Mouse (Mus musculus) limb, embryonic 14.5 days (tissue): ENCODE data around the gene Celf5. TPM values are rescaled to one million over a fixed set of nuclear protein-coding genes. Genes with fewer than 3 reads are reported as not detected.
A peak's percentile ranks its signal among the peaks of the same experiment; 100 is the strongest.

Experiments used
- ATAC-seq: fragments of 200-750 bp; cut with Nextera tagmentation; 2 replicates; pipeline ENCODE4 v1.8.0; 2017; ENCODE audit warnings: low read depth, moderate number of reproducible peaks, moderate TSS enrichment; ENCODE audit not compliant: low FRiP score
- DNase-seq: peaks from one replicate; pipeline ENCODE4 v3.0.0-alpha.2; 2015; ENCODE audit warnings: low spot score
- H3K27ac ChIP-seq: fragments of 300-500 bp; sonication (generic); replicated peaks from 2 replicates; pipeline ENCODE4 v1.5.1; 2014; ENCODE audit warnings: low read depth, mild to moderate bottlenecking, low read length, moderate library complexity, mixed read lengths
- H3K27me3 ChIP-seq: fragments of 300-500 bp; sonication (generic); 2 replicates; pipeline ENCODE4 v1.6.1; 2014; ENCODE audit warnings: low read length, mixed read lengths; ENCODE audit not compliant: control insufficient read depth, insufficient read depth
- H3K36me3 ChIP-seq: fragments of 300-500 bp; sonication (generic); 2 replicates; pipeline ENCODE4 v1.6.1; 2014; ENCODE audit warnings: mild to moderate bottlenecking, low read length, moderate library complexity, mixed read lengths; ENCODE audit not compliant: control insufficient read depth, insufficient read depth
- H3K4me1 ChIP-seq: fragments of 300-500 bp; sonication (generic); 2 replicates; pipeline ENCODE4 v1.6.1; 2014; ENCODE audit warnings: antibody characterized with exemption, low read length, mixed read lengths; ENCODE audit not compliant: control insufficient read depth, insufficient read depth
- H3K4me2 ChIP-seq: fragments of 300-500 bp; sonication (generic); replicated peaks from 2 replicates; pipeline ENCODE4 v1.6.1; 2014; ENCODE audit warnings: low read depth, mild to moderate bottlenecking, low read length, moderate library complexity; ENCODE audit not compliant: severe bottlenecking
- H3K4me3 ChIP-seq: fragments of 300-500 bp; sonication (generic); replicated peaks from 2 replicates; pipeline ENCODE4 v1.5.1; 2014; ENCODE audit warnings: low read length
- H3K9ac ChIP-seq: fragments of 300-500 bp; sonication (generic); 2 replicates; pipeline ENCODE4 v1.6.1; 2014; ENCODE audit warnings: mild to moderate bottlenecking, low read depth, low read length, moderate library complexity; ENCODE audit not compliant: severe bottlenecking
- H3K9me3 ChIP-seq: fragments of 300-500 bp; sonication (generic); 2 replicates; pipeline ENCODE4 v1.6.1; 2016; ENCODE audit warnings: low read length; ENCODE audit not compliant: control insufficient read depth
- POLR2A ChIP-seq: fragments of 200-500 bp; IDR thresholded peaks from 2 replicates; pipeline ENCODE4 v1.8.0; 2012; ENCODE audit warnings: inconsistent platforms, mild to moderate bottlenecking, moderate library complexity, borderline replicate concordance; ENCODE audit not compliant: insufficient read depth, insufficient read length; ENCODE audit errors: extremely low read depth
- WGBS: fragments of 180-500 bp; shearing (Covaris S2); extraction: QIAGEN DNeasy Blood & Tissue Kit; methylation state at CpG from one replicate; pipeline ENCODE4 v1.1.7; 2014; 5-methylcytosine and 5-hydroxymethylcytosine counted together
- polyA plus RNA-seq, 2 experiments: library from polyadenylated mRNA; depleted of rRNA in 1 of 2; stranded (reverse) in 1 of 2; unstranded in 1 of 2; fragments of >200 nt; fragmentation: Nextera tagmentation in 1 of 2; extraction: Ambion mirVana in 1 of 2; gene quantifications; 2 replicates each; pipeline versions ENCODE4 v1.2.1 to v1.2.3; 2012 to 2014

Celf5 gene
- polyA plus RNA-seq, 2 experiments = 0.85 to 5.9 TPM

DNA sequence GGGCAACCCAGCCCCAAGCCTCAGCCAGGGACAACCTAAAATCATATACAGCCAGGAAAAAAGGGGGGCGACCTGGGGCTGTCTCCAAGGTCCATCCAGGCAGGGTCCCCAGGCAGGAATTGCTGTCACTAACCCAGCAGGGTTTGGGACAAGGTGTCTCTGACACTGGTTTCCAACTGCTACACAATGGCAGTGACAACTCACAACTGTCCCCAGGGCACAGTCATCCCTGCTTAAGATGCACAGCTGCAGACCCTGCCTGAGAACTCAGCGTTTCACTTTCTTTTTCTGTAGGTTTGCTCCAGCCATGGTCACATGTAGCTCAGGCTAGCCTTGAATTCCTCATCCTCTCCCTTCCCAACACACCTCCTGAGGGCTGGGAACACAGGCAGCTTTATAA, 53.4 kb downstream of the Celf5 start:
- Histone ChIP-seq H3K4me1 (peaks cover 39% of the 10 kb centered on the region), H3K9me3 (no peaks in the 10 kb centered on the region), H3K27ac (no peak overlapping the region), H3K4me2 (peak overlapping the region; percentile 75), H3K27me3 (0 out of 2 replicates have a peak, but pooled peaks cover 4% of the 10 kb centered on the region), H3K9ac (no peak overlapping the region), H3K36me3 (no peaks in the 10 kb centered on the region), H3K4me3 (peak overlapping the region; percentile 77)
- ATAC-seq (no peak), DNase-seq (no peak)
- WGBS = 22% methylated on average over 2 of the region's 2 CpGs
- TF ChIP-seq POLR2A = no peak

DNA sequence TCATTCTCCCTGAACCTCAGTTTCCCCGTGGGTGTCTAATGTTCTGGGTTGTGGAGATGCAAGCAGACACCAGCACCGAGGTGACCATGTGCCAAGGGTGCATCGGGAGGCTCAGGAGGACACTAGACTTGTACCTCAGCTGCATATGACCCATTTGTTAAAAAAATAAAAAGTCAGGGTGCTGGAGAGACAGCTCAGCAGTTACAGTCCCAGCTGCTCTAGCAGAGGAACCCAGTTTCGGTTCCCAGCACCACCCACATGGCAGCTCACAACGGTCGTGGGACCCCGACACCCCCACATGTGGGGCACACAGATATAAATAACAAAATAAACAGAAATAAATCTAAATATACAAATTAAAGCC, 54.0 kb downstream of the Celf5 start:
- no peak for TF ChIP-seq POLR2A
- H3K9ac ChIP-seq = no peak overlapping the region
- H3K36me3 ChIP-seq = no peaks in the 10 kb centered on the region
- no peaks in the 10 kb centered on the region for H3K9me3 ChIP-seq
- no peak overlapping the region for H3K4me3 ChIP-seq
- 93% methylated on average over 7 of the region's 7 CpGs for WGBS
- H3K27ac ChIP-seq = no peak overlapping the region
- peaks cover 41% of the 10 kb centered on the region for H3K4me1 ChIP-seq
- DNase-seq = no peak
- 0 out of 2 replicates have a peak, but pooled peaks cover 4% of the 10 kb centered on the region for H3K27me3 ChIP-seq
- no peak overlapping the region for H3K4me2 ChIP-seq
- ATAC-seq = no peak

DNA sequence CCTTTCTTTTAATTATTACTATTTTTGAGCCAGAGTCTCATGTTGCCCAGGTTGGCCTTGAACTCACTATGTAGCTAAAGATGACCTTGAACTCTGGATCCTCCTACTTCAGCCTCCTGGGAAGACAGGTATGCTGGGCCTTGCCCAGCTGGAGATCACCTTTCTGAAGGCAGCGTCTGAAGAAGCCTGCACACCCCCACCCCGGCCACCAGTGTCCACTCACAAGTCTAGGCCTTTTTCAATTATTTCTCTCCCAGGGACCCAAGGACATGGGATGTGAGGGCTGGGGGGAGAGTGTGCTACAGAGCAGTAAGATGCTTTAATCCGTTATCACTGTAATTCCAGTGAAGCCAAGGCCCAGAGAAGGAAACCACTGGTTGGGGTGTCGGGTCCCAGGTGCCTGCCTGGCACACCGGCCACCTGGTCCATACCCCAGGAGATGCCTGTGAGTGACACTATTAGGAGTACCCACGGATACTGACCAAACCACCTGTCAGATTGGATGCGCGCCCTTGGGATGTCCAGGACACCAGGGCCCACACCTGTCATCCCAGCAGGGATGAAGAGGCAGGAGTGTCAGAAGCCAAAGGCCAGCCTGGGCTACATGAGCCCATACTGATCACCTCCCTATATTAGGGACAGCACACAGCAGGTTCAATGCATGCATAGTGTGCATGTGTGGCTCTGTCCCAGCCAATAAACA, 54.6 kb downstream of the Celf5 start:
- Histone ChIP-seq H3K9ac (no peak overlapping the region), H3K36me3 (no peaks in the 10 kb centered on the region), H3K27ac (no peak overlapping the region), H3K4me3 (no peak overlapping the region), H3K4me1 (peaks cover 36% of the 10 kb centered on the region), H3K9me3 (no peaks in the 10 kb centered on the region), H3K27me3 (0 out of 2 replicates have a peak, but pooled peaks cover 4% of the 10 kb centered on the region), H3K4me2 (no peak overlapping the region)
- 86% methylated on average over 8 of the region's 8 CpGs for WGBS
- TF ChIP-seq POLR2A = no peak
- no peak for ATAC-seq
- DNase-seq = no peak

DNA sequence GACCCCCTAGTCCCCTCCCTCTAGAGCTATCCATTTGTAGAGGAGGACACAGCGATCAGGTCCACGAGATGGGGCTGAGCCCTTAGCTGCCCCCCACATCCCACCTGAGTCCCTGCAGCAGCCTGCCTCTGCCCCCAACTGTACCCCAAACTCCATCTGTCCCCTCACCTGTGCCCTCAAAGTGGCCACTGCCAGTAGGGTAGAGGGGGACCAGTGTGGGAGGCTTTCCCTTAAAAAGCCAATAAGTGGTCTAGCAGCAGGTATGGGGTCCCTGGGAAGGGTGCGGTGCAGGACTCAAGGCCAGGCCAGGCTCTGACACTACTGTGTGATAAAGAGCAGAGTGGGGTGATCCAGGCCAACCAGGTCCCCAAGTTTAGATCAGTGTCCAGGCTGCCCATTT, 55.2 kb downstream of the Celf5 start:
- H3K27me3 ChIP-seq = 0 out of 2 replicates have a peak, but pooled peaks cover 4% of the 10 kb centered on the region
- no peaks in the 10 kb centered on the region for H3K36me3 ChIP-seq
- H3K9me3 ChIP-seq = no peaks in the 10 kb centered on the region
- WGBS = 33% methylated on average over 3 of the region's 3 CpGs
- no peak for ATAC-seq
- H3K4me3 ChIP-seq = peak overlapping the region; percentile 73
- no peak for DNase-seq
- peak overlapping the region; percentile 77 for H3K9ac ChIP-seq
- no peak overlapping the region for H3K27ac ChIP-seq
- no peak for TF ChIP-seq POLR2A
- peak overlapping the region; percentile 71 for H3K4me2 ChIP-seq
- H3K4me1 ChIP-seq = peaks cover 34% of the 10 kb centered on the region

GRCm38 (mm10) chr10:81426897-81427296, 55.6 kb downstream of the Celf5 start:
- 0% methylated on average over 21 of the region's 38 CpGs for WGBS
- H3K27ac ChIP-seq = peak overlapping the region; percentile 29; the same call in 1 of the 2 replicates
- H3K9me3 ChIP-seq = no peaks in the 10 kb centered on the region
- H3K4me2 ChIP-seq = peak overlapping the region; percentile 71
- peaks cover 34% of the 10 kb centered on the region for H3K4me1 ChIP-seq
- H3K36me3 ChIP-seq = 0 out of 2 replicates have a peak, but pooled peaks cover 1% of the 10 kb centered on the region
- H3K27me3 ChIP-seq = 0 out of 2 replicates have a peak, but pooled peaks cover 4% of the 10 kb centered on the region
- DNase-seq (no peak), ATAC-seq (no peak)
- peak overlapping the region; percentile 73 for H3K4me3 ChIP-seq
- TF ChIP-seq POLR2A = no peak
- peak overlapping the region; percentile 77 for H3K9ac ChIP-seq
